Mouse (Mus musculus) kidney, embryonic 16.5 days (tissue): ENCODE data around the gene Wdfy4. TPM values are rescaled to one million over a fixed set of nuclear protein-coding genes. Genes with fewer than 3 reads are reported as not detected.

Experiments
- ATAC-seq: fragments of 200-750 bp; cut with Nextera tagmentation; 2 replicates; pipeline ENCODE4 v1.8.0; 2017; ENCODE audit warnings: moderate TSS enrichment; ENCODE audit not compliant: low FRiP score, low TSS enrichment
- H3K27ac ChIP-seq: fragments of 300-500 bp; sonication (generic); 2 replicates; pipeline ENCODE4 v1.5.1; 2014; ENCODE audit warnings: low read length
- H3K27me3 ChIP-seq: fragments of 300-500 bp; sonication (generic); 2 replicates; pipeline ENCODE4 v1.6.1; 2014; ENCODE audit warnings: low read length, control low read depth, mixed read lengths; ENCODE audit not compliant: insufficient read depth
- H3K36me3 ChIP-seq: fragments of 300-500 bp; sonication (generic); 2 replicates; pipeline ENCODE4 v1.6.1; 2014; ENCODE audit warnings: low read length, control low read depth, mixed read lengths; ENCODE audit not compliant: insufficient read depth
- H3K4me1 ChIP-seq: fragments of 300-500 bp; sonication (generic); 2 replicates; pipeline ENCODE4 v1.6.1; 2014; ENCODE audit warnings: low read length, control low read depth, mixed read lengths; ENCODE audit not compliant: insufficient read depth
- H3K4me2 ChIP-seq: fragments of 300-500 bp; sonication (generic); replicated peaks from 2 replicates; pipeline ENCODE4 v1.6.1; 2014; ENCODE audit warnings: low read depth, low read length
- H3K4me3 ChIP-seq: fragments of 300-500 bp; sonication (generic); 2 replicates; pipeline ENCODE4 v1.5.1; 2014; ENCODE audit warnings: mild to moderate bottlenecking, low read length
- H3K9ac ChIP-seq: fragments of 300-500 bp; sonication (generic); replicated peaks from 2 replicates; pipeline ENCODE4 v1.6.1; 2014; ENCODE audit warnings: low read length
- H3K9me3 ChIP-seq: fragments of 300-500 bp; sonication (generic); 2 replicates; pipeline ENCODE4 v1.6.1; 2016; ENCODE audit warnings: low read length, control low read depth
- WGBS: fragments of 180-500 bp; shearing (Covaris S2); extraction: QIAGEN DNeasy Blood & Tissue Kit; methylation state at CpG from one replicate; pipeline ENCODE4 v1.1.7; 2014; 5-methylcytosine and 5-hydroxymethylcytosine counted together
- polyA plus RNA-seq: library from polyadenylated mRNA; unstranded; fragments of >200 nt; fragmentation: Nextera tagmentation; extraction: Ambion mirVana; gene quantifications from 2 replicates; pipeline ENCODE4 v1.2.1, GENCODE M21; 2015

Wdfy4 gene
- polyA plus RNA-seq, 1 experiment from 2014 or later, result 0.21 TPM

DNA sequence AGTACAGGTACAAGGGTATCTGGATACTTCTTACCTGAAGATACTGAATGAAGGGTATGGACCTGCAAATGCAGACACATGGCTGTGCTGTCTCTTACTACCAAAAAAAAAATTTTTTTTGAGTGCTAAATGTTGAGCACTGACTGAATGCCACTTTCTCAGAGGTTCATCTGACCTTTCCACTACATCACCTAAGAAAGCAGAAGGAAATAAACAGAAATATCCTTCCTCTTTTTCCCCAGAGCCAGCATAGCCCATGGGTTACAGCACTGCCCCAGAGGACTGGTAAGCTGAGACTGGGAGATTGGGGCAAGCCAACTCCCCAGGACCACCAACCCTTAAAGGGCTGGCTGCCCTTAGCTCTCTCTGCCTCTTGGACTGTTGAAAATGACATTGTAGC is 8.5 kb upstream of the Wdfy4 start:
- H3K27me3 ChIP-seq, result no peaks in the 10 kb centered on the region
- H3K9ac ChIP-seq, result no peak overlapping the region
- ATAC-seq, result no peak
- no peaks in the 10 kb centered on the region for H3K4me1 ChIP-seq
- no peak overlapping the region for H3K4me3 ChIP-seq
- 0 out of 2 replicates have a peak, but pooled peaks cover 2% of the 10 kb centered on the region for H3K9me3 ChIP-seq
- H3K4me2 ChIP-seq, result no peak overlapping the region
- H3K36me3 ChIP-seq, result no peaks in the 10 kb centered on the region
- no peak overlapping the region for H3K27ac ChIP-seq

DNA sequence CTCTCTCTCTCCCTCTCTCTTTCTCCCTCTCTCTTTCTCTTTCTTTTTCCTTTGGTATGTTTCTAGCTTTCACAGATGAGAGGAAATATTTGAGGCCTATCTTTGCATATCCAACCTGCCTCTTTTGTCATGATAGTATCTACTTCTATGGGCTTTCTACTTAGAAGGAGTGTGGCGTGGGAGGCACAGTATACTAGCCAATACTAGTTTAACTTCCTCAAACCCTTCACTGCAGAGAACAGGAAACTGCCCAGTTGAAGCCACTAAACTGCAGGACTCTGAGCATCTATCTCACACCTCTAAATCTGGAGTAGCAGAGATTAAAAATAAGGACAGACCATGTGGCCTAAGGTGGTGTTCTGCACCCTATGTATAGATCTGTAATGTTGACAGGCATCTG is 5.3 kb upstream of the Wdfy4 start:
- Histone ChIP-seq H3K4me1 (no peaks in the 10 kb centered on the region), H3K27me3 (no peaks in the 10 kb centered on the region), H3K27ac (no peak overlapping the region), H3K9me3 (no peaks in the 10 kb centered on the region), H3K4me2 (no peak overlapping the region), H3K36me3 (no peaks in the 10 kb centered on the region), H3K4me3 (no peak overlapping the region), H3K9ac (no peak overlapping the region)
- WGBS, result 76% methylated on average over 1 of the region's 1 CpGs
- no peak for ATAC-seq

DNA sequence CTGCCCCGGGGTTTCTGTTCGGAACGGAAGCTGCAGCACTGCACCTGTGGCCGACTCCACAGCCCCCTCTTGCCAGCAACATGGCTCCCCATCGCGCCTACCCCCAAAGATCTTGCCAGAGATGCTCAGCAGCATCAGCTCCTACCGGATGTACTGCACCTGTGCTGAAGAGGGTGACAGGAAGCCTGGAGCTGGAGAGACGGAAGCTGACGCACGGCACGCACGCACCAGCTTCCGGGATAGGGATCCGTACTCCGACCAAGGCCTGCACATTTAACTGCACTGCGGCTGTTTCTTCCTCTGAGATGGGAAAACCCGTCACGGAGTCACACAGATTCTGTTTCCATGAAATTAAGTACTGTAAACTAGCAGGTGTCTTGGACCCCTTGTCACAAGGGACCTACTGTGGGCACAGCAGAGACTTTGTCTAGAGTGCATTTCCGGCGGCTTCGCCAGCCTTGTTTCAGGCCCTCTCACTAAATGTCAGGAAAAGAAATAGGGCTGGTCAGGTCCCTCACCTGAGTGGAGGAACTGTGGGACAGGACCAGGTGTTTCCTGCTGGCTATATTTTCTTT is 4.6 kb upstream of the Wdfy4 start:
- Histone ChIP-seq H3K4me1 (no peaks in the 10 kb centered on the region), H3K9ac (no peak overlapping the region), H3K4me2 (no peak overlapping the region), H3K27me3 (no peaks in the 10 kb centered on the region), H3K36me3 (no peaks in the 10 kb centered on the region), H3K9me3 (no peaks in the 10 kb centered on the region), H3K27ac (no peak overlapping the region), H3K4me3 (no peak overlapping the region)
- 92% methylated on average over 21 of the region's 21 CpGs for WGBS
- no peak for ATAC-seq

DNA sequence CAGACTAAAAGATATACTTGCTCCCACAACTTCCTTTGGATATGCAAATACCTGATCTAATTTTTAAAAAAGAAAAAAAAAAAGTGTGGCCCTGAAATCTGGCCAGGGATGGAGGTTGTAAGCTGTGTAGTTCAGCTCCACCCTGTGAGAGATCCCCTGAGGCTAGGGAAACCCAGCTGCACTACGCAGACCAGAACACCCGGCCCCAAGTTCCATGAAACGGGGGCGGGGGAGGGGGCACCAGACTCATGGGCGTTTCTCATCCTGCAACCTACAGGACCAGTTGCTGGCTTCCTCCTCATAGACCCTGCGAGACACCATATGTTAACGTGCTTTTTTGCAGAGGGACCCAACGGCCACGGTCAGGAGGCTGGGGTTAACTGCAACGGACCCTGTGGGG is 3.9 kb upstream of the Wdfy4 start:
- no peaks in the 10 kb centered on the region for H3K4me1 ChIP-seq
- 60% methylated on average over 10 of the region's 10 CpGs for WGBS
- H3K4me2 ChIP-seq, result no peak overlapping the region

DNA sequence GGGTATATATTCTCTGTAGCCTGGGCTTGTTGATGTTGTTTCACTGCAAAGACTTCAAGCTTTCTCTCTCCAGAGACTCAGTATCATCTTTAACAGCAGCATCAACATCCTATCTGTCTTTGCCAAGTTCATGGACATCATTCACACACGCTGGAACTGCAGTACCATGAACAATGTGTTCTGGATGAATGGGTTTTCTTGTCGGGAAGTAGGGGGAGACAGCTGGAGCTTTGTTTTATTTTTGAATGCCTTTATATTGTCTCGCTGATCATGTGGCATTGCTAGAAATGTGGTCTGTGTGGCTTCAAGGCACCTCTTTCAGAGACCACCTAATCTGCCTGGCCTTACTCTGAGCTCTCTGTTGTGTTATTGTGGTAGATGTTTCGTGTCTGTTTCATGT is 1.9 kb upstream of the Wdfy4 start:
- Histone ChIP-seq H3K9ac (no peak overlapping the region), H3K27me3 (no peaks in the 10 kb centered on the region), H3K27ac (no peak overlapping the region), H3K9me3 (no peaks in the 10 kb centered on the region), H3K4me2 (no peak overlapping the region), H3K4me3 (no peak overlapping the region), H3K4me1 (no peaks in the 10 kb centered on the region), H3K36me3 (no peaks in the 10 kb centered on the region)
- ATAC-seq, result no peak
- 42% methylated on average over 4 of the region's 4 CpGs for WGBS

More for the DNA sequence above, 3.9 kb upstream of the Wdfy4 start:
- Histone ChIP-seq H3K9ac (no peak overlapping the region), H3K27me3 (no peaks in the 10 kb centered on the region), H3K27ac (no peak overlapping the region), H3K4me3 (no peak overlapping the region), H3K9me3 (no peaks in the 10 kb centered on the region), H3K36me3 (no peaks in the 10 kb centered on the region)
- no peak for ATAC-seq

DNA sequence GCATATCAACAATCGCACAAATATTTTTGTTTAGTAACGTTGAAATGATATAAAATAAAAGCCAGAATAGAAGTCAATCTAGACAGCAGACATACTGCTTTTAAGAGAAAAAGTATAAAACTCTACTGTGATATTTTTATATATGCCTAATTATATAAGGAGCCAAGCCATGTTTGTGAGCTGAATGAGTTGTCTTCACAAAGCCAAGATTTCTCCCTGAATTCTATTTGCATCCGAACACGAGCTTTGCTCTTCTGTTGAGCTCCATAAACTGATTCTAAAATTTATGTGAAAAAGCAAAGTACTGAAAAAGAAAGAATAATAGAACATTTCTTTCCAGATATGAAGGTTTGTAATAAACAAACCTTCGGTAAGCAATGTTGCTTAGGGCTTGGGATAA is 5.2 kb downstream of the Wdfy4 start:
- H3K4me1 ChIP-seq, result no peaks in the 10 kb centered on the region
- no peaks in the 10 kb centered on the region for H3K27me3 ChIP-seq
- H3K27ac ChIP-seq, result no peak overlapping the region
- H3K4me2 ChIP-seq, result no peak overlapping the region
- no peaks in the 10 kb centered on the region for H3K36me3 ChIP-seq
- no peaks in the 10 kb centered on the region for H3K9me3 ChIP-seq
- H3K9ac ChIP-seq, result no peak overlapping the region
- no peak for ATAC-seq
- no peak overlapping the region for H3K4me3 ChIP-seq
- 86% methylated on average over 5 of the region's 5 CpGs for WGBS

DNA sequence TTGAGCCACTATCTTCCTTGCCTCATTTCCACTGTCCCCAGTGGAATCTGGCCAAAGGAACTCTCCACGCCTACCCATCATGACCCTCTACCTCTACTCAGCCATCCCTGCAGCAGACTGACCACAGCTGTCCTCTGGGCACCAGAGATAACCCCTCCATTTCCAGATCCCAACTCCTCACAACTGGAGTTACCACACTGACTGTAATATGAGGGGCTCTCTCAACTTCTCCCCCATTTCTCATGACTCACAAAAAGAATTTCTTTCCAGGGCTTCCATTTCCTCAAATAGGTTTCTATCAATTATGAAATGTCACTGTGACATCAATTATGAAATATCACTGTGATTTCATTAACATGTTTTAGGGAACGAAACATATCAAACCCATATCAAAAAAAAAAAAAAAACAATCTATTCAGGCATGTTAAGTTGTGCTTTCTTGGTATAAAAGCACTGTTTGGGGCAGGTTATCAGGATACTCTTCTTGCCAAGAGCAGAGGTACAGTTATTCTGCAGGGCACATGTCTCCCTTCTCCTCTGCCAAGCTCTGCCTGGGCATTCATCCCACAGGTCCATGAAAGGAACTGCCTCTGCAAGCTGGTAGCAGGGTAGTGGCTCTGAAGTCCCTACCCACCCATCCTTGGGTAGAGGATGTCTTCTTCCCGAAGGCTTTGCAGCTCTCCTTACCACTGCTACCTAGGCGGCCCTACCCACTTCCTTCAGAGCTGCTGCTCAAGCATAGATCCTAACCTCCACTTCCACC is 10.1 kb downstream of the Wdfy4 start:
- Histone ChIP-seq H3K27ac (no peak overlapping the region), H3K4me1 (no peaks in the 10 kb centered on the region), H3K4me3 (no peak overlapping the region), H3K4me2 (no peak overlapping the region), H3K27me3 (no peaks in the 10 kb centered on the region), H3K9me3 (no peaks in the 10 kb centered on the region), H3K36me3 (no peaks in the 10 kb centered on the region), H3K9ac (no peak overlapping the region)
- no peak for ATAC-seq
- WGBS, result 79% methylated on average over 4 of the region's 4 CpGs

DNA sequence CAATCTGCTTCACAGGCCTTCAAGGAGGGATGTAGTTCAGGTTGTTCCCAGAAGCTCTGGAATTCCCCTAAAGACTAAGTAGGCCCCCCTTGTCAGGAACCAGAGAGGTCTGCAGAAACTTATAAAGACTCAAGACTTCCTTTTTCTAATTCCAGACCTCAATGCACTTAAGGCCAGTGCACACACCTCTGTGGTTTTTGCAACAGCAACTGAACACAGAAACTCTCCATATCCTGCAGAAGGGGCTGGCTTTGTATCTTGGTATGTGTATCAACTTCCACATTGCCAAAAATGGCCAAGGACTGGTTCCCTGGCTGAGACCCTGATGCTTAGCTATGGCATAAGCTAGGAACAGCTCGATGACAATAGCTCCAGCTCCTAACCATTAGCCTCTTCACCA is 13.4 kb downstream of the Wdfy4 start:
- no peak overlapping the region for H3K4me2 ChIP-seq
- ATAC-seq, result no peak
- H3K36me3 ChIP-seq, result no peaks in the 10 kb centered on the region
- H3K27ac ChIP-seq, result no peak overlapping the region
- no peaks in the 10 kb centered on the region for H3K27me3 ChIP-seq
- WGBS, result 65% methylated on average over 1 of the region's 1 CpGs
- no peaks in the 10 kb centered on the region for H3K4me1 ChIP-seq
- no peak overlapping the region for H3K9ac ChIP-seq
- no peak overlapping the region for H3K4me3 ChIP-seq
- H3K9me3 ChIP-seq, result no peaks in the 10 kb centered on the region

DNA sequence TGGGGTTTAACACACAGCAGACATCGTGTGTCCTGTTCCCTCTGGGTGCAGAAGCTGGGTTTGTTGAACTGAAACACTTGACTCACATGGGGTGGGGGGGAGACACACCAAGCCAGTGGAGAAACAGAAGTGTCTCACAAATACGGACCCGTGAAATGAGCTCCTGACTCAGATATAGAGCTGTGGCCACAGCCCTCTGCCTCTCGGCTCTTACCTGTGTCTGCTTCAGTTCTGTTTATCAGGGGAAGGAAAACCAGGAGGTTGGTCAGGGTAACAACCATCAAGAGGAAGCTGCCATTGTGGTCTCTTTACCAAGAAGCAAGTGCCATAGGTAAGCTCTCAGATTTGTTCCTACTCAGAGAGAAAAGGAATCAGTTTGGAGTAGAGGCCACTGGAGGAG is 16.6 kb downstream of the Wdfy4 start:
- 85% methylated on average over 4 of the region's 4 CpGs for WGBS
- H3K9me3 ChIP-seq, result no peaks in the 10 kb centered on the region
- ATAC-seq, result no peak

DNA sequence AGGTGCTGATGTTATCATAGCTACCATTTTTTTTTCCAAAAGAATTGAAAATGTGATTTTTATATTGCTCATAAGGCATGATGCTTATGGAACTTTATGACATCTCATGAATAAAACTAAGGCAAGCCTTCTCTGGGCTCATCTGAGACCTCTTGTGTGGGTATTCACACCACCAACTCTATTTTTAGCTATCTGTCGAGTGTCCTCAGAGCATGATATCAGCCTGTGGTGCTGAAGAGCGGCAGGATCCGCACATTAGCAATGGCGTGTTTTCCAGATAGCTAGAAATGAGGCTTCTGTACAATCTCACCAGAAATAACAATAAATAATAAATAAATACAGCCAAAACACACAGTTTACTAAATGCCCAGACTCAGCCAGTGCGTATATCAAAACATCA is 23.1 kb downstream of the Wdfy4 start:
- Histone ChIP-seq H3K4me2 (no peak overlapping the region), H3K9me3 (no peaks in the 10 kb centered on the region), H3K27ac (no peak overlapping the region), H3K9ac (no peak overlapping the region), H3K4me3 (no peak overlapping the region), H3K36me3 (no peaks in the 10 kb centered on the region), H3K4me1 (no peaks in the 10 kb centered on the region), H3K27me3 (no peaks in the 10 kb centered on the region)
- 86% methylated on average over 5 of the region's 5 CpGs for WGBS
- no peak for ATAC-seq

More for the DNA sequence above, 16.6 kb downstream of the Wdfy4 start:
- Histone ChIP-seq H3K4me2 (no peak overlapping the region), H3K9ac (no peak overlapping the region), H3K27ac (no peak overlapping the region), H3K4me1 (no peaks in the 10 kb centered on the region), H3K27me3 (no peaks in the 10 kb centered on the region), H3K4me3 (no peak overlapping the region), H3K36me3 (no peaks in the 10 kb centered on the region)
